Comparison of ENCODE assay signal across 13 mouse cellular contexts in the genomic region with DNA sequence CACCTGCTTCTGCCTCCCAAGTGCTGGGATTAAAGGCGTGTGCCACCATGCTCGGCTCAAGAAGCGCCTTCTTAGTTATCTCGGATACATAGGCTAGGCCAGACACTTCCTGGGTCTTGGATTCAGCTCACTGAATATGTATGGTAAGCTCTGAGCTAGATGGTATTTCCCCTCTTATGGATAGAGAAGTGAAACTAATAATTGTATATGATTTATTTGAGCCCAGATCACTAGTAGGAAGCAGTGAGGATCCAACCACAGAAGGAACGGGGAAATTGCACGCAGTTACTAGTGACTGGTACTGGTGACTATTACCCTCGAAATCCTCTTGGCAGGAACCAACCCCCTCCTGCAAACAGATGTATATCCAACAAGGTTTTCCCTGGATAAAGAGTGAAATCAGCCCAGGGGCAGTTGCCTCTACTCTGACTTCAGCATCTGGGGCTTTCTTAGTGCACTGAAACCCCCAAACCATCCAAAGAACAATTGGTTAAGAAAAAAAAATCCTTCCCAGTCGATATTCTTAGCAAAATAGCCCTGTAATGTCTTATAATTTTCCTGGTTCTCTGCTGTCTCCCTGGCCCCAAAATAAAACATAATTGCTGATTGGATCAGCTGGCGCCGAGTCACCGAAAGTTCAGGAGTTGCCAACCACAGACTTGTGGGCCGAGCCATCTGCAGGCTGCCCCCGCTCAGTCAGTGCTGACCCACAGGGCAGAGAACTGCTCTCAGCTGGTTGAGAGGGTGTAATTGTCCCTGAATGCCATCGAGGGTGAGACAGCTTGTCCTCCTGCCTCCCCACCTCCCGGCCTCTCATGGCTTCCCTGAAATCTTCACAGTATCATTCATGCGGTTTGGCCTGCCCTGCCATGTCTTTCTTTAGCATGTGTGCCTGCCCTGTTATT.
DNase-seq lines count a peak whose midpoint lies in the region; ATAC-seq and TF ChIP-seq lines count a peak whose summit lies in the region.
"Had no signal": no experiment of that assay in that cellular context is flagged by ENCODE, and none has a peak within 500 bp of the region (broad histone marks: within the 10 kb centered on the region; RNA-seq: fewer than 3 reads in every experiment).

No protein-coding gene starts in this region.

- peaks cover 2% of the 10 kb centered on the region for H3K79me3 ChIP-seq in C2C12 (ENCODE audit: low read depth)

- 83% methylated on average over 16 of the region's 16 CpGs for WGBS in heart, embryonic 10.5 days
- WGBS in embryonic facial prominence, embryonic 14.5 days: 66% methylated on average over 16 of the region's 16 CpGs

- DNase-seq in heart, embryonic 10.5 days (ENCODE audit: low spot score): no peak
- DNase-seq in heart, adult 8-10 months (ENCODE audit: low spot score): no peak
- DNase-seq in embryonic facial prominence, embryonic 14.5 days (ENCODE audit: low spot score): peak; percentile 71
- DNase-seq in urinary bladder, adult 2 months (ENCODE audit: low spot score): no peak
- no peak for DNase-seq in neural tube, embryonic 10.5 days (ENCODE audit: extremely low spot score, low spot score)
- no peak for DNase-seq in adrenal gland, adult (ENCODE audit: inconsistent age in 2 of 2, low spot score in 1 of 2)
- DNase-seq: cerebellum, postnatal 25 days; gastrocnemius, postnatal 10 days; kidney, adult 2 months had no signal

- H3K27ac ChIP-seq in heart, embryonic 10.5 days: peak overlapping the region; percentile 29; the same call in 1 of the 2 replicates
- no peak overlapping the region for H3K27ac ChIP-seq in embryonic facial prominence, embryonic 14.5 days (replicated peaks; ENCODE audit: low read depth, low read length)
- H3K27ac ChIP-seq: hindbrain, embryonic 12.5 days; stomach, embryonic 15.5 days had no signal

- H3K4me3 ChIP-seq in heart, embryonic 10.5 days: no peak overlapping the region
- H3K4me3 ChIP-seq in C2C12 (ENCODE audit: insufficient read depth, poor library complexity, severe bottlenecking): no peak overlapping the region
- no peak overlapping the region for H3K4me3 ChIP-seq in embryonic facial prominence, embryonic 14.5 days (ENCODE audit: low read depth, low read length)
- H3K4me3 ChIP-seq: hindbrain, embryonic 12.5 days; stomach, embryonic 15.5 days had no signal

- TF ChIP-seq CTCF in C2C12 (IDR thresholded peaks at IDR 0.05; ENCODE audit: control insufficient read depth, insufficient read depth, insufficient read length): no peak

- H3K4me1 ChIP-seq in heart, embryonic 10.5 days: peaks cover 26% of the 10 kb centered on the region
- peaks cover 16% of the 10 kb centered on the region for H3K4me1 ChIP-seq in embryonic facial prominence, embryonic 14.5 days (ENCODE audit: control insufficient read depth, insufficient read depth, low read length)
- H3K4me1 ChIP-seq: stomach, embryonic 15.5 days had no signal

- no peak overlapping the region for H3K4me2 ChIP-seq in embryonic facial prominence, embryonic 14.5 days (ENCODE audit: low read depth, low read length)
- H3K4me2 ChIP-seq: hindbrain, embryonic 12.5 days; stomach, embryonic 15.5 days had no signal

- H3K9me3 ChIP-seq in heart, embryonic 10.5 days: no peaks in the 10 kb centered on the region
- H3K9me3 ChIP-seq in embryonic facial prominence, embryonic 14.5 days (ENCODE audit: control insufficient read depth, low read length): no peaks in the 10 kb centered on the region
- H3K9me3 ChIP-seq: hindbrain, embryonic 12.5 days; stomach, embryonic 15.5 days had no signal

- no peak overlapping the region for H3ac ChIP-seq in C2C12 (ENCODE audit: control insufficient read depth, insufficient read length, low read depth)

- peak; percentile 77; the same call in 1 of the 2 replicates for ATAC-seq in embryonic facial prominence, embryonic 14.5 days (ENCODE audit: low read depth)
- peak; percentile 80 for ATAC-seq in monocyte, adult 5-6 weeks (replicated peaks; ENCODE audit: insufficient number of reproducible peaks, low FRiP score, low TSS enrichment, poor library complexity, severe bottlenecking)

- no peaks in the 10 kb centered on the region for H3K36me3 ChIP-seq in heart, embryonic 10.5 days
- H3K36me3 ChIP-seq in C2C12 (ENCODE audit: control insufficient read depth, insufficient read depth): no peaks in the 10 kb centered on the region
- no peaks in the 10 kb centered on the region for H3K36me3 ChIP-seq in embryonic facial prominence, embryonic 14.5 days (ENCODE audit: control insufficient read depth, insufficient read depth, low read length)
- H3K36me3 ChIP-seq: hindbrain, embryonic 12.5 days; stomach, embryonic 15.5 days had no signal

- peaks cover 37% of the 10 kb centered on the region; the same call in 1 of the 2 replicates for H3K27me3 ChIP-seq in heart, embryonic 10.5 days (ENCODE audit: insufficient read depth, poor library complexity, severe bottlenecking)
- no peaks in the 10 kb centered on the region for H3K27me3 ChIP-seq in C2C12 (ENCODE audit: control insufficient read depth, insufficient read depth, insufficient read length)
- H3K27me3 ChIP-seq in embryonic facial prominence, embryonic 14.5 days (replicated peaks; ENCODE audit: control insufficient read depth, insufficient read depth, low read length): no peaks in the 10 kb centered on the region
- H3K27me3 ChIP-seq: hindbrain, embryonic 12.5 days; stomach, embryonic 15.5 days had no signal

- H3K9ac ChIP-seq in embryonic facial prominence, embryonic 14.5 days (ENCODE audit: low read depth, low read length): no peak overlapping the region; the same call in 1 of the 2 replicates
- H3K9ac ChIP-seq: hindbrain, embryonic 12.5 days; stomach, embryonic 15.5 days had no signal

- peaks cover 5% of the 10 kb centered on the region for H3K79me2 ChIP-seq in C2C12 (ENCODE audit: control insufficient read depth, insufficient read depth)

TF ChIP-seq in C2C12, 6 proteins besides CTCF, POLR2A, EP300 and RAD21:
- no peak for TF ChIP-seq MYOG (IDR thresholded peaks at IDR 0.05; ENCODE audit: control insufficient read depth, extremely low read depth, insufficient read length)
- TF ChIP-seq FOSL1 (IDR thresholded peaks at IDR 0.05; ENCODE audit: insufficient read depth, low read length, poor library complexity, severe bottlenecking): no peak
- peak; percentile 52 for TF ChIP-seq MYOD1 (IDR thresholded peaks at IDR 0.05; ENCODE audit: control insufficient read depth, insufficient read length, low read depth)
- no peak for TF ChIP-seq CEBPB (IDR thresholded peaks at IDR 0.05; ENCODE audit: low read depth)
- no peak for TF ChIP-seq USF1 (IDR thresholded peaks at IDR 0.05; ENCODE audit: low read depth)
- peak; percentile 69 for TF ChIP-seq MAX (IDR thresholded peaks at IDR 0.05)
